Comparison of ENCODE assay signal across 8 mouse cellular contexts in the genomic region with DNA sequence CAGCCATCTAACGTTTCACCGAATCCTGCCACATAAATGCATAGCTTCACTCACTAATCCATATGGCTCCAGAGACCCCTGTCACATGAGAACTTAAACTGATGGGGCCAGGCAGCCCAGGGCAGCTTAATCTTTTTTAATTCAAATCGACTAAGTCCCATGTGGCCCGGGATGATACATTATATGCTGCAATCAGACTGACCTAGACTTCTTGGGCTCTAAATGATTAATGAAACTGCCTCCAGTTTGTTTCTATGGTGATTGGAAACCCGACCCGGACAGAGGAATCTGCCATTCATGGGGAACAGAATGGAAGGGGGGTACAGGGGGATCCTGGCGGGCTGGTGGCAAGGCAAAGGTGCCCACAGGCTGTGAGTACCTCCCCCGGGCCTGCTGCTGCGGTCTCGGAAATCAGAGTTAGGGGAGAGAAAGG.
DNase-seq lines count a peak whose midpoint lies in the region; ATAC-seq and TF ChIP-seq lines count a peak whose summit lies in the region.

No protein-coding gene starts in this region.

- no peak overlapping the region for H3K27ac ChIP-seq in kidney, postnatal 0 days
- no peak overlapping the region for H3K27ac ChIP-seq in forebrain, embryonic 14.5 days (ENCODE audit: low read depth, low read length)
- H3K27ac ChIP-seq in limb, embryonic 14.5 days (replicated peaks; ENCODE audit: low read depth, low read length): no peak overlapping the region

- H3K27me3 ChIP-seq in kidney, postnatal 0 days (ENCODE audit: insufficient read depth, low read length): peaks cover 5% of the 10 kb centered on the region; the same call in 1 of the 2 replicates
- no peaks in the 10 kb centered on the region for H3K27me3 ChIP-seq in forebrain, embryonic 14.5 days (replicated peaks; ENCODE audit: control insufficient read depth, insufficient read depth, low read length)
- H3K27me3 ChIP-seq in limb, embryonic 14.5 days (ENCODE audit: control insufficient read depth, insufficient read depth, low read length): no peaks in the 10 kb centered on the region; the same call in 1 of the 2 replicates

- no peak for TF ChIP-seq POLR2A in limb, embryonic 14.5 days (IDR thresholded peaks at IDR 0.05; ENCODE audit: borderline replicate concordance, extremely low read depth, insufficient read depth, insufficient read length)

- no peak for TF ChIP-seq CTCF in kidney, postnatal 0 days (IDR thresholded peaks at IDR 0.05; ENCODE audit: low read depth)

- no peak overlapping the region for H3K4me3 ChIP-seq in kidney, postnatal 0 days (replicated peaks; ENCODE audit: low read depth, low read length)
- no peak overlapping the region for H3K4me3 ChIP-seq in forebrain, embryonic 14.5 days (ENCODE audit: low read depth, low read length)
- H3K4me3 ChIP-seq in limb, embryonic 14.5 days (replicated peaks; ENCODE audit: low read length): no peak overlapping the region

- ATAC-seq in kidney, postnatal 0 days (replicated peaks; ENCODE audit: low FRiP score, low read depth): peak; percentile 85
- ATAC-seq in forebrain, embryonic 14.5 days: peak; percentile 20; the same call in 1 of the 2 replicates
- ATAC-seq in limb, embryonic 14.5 days (ENCODE audit: low FRiP score, low read depth): peak; percentile 78

- H3K36me3 ChIP-seq in kidney, postnatal 0 days (ENCODE audit: insufficient read depth, low read length): no peaks in the 10 kb centered on the region
- H3K36me3 ChIP-seq in forebrain, embryonic 14.5 days (ENCODE audit: control insufficient read depth, insufficient read depth, low read length): no peaks in the 10 kb centered on the region
- no peaks in the 10 kb centered on the region for H3K36me3 ChIP-seq in limb, embryonic 14.5 days (ENCODE audit: control insufficient read depth, insufficient read depth, low read length)

- peak overlapping the region; percentile 37 for H3K4me2 ChIP-seq in kidney, postnatal 0 days (ENCODE audit: low read length)
- no peak overlapping the region; the same call in 1 of the 2 replicates for H3K4me2 ChIP-seq in forebrain, embryonic 14.5 days (ENCODE audit: low read length)
- no peak overlapping the region; the same call in 1 of the 2 replicates for H3K4me2 ChIP-seq in limb, embryonic 14.5 days (replicated peaks; ENCODE audit: low read depth, low read length, severe bottlenecking)

- peak; percentile 92 for DNase-seq in kidney, postnatal 0 days (ENCODE audit: low spot score)
- DNase-seq in kidney, adult 9 months: no peak
- DNase-seq in forebrain, embryonic 14.5 days (ENCODE audit: low spot score): peak; percentile 41
- DNase-seq in limb, embryonic 14.5 days (ENCODE audit: low spot score): peak; percentile 29
- peak; percentile 72 for DNase-seq in retina, embryonic 14.5 days (ENCODE audit: low spot score)
- no peak for DNase-seq in gastrocnemius, adult 18-20 months (ENCODE audit: low spot score)
- DNase-seq in urinary bladder, adult 2 months (ENCODE audit: low spot score): no peak
- DNase-seq in testis, postnatal 10 days (ENCODE audit: low spot score): no peak

- no peak overlapping the region for H3K9ac ChIP-seq in kidney, postnatal 0 days (ENCODE audit: low read depth, low read length)
- H3K9ac ChIP-seq in forebrain, embryonic 14.5 days (ENCODE audit: low read length): no peak overlapping the region
- H3K9ac ChIP-seq in limb, embryonic 14.5 days (ENCODE audit: low read depth, low read length, severe bottlenecking): no peak overlapping the region

- WGBS in kidney, postnatal 0 days: 3% methylated on average over 10 of the region's 10 CpGs
- WGBS in forebrain, embryonic 14.5 days: 6% methylated on average over 10 of the region's 10 CpGs
- 11% methylated on average over 10 of the region's 10 CpGs for WGBS in limb, embryonic 14.5 days

- no peaks in the 10 kb centered on the region for H3K9me3 ChIP-seq in kidney, postnatal 0 days (replicated peaks; ENCODE audit: low read length)
- H3K9me3 ChIP-seq in forebrain, embryonic 14.5 days (replicated peaks; ENCODE audit: control insufficient read depth, low read length): no peaks in the 10 kb centered on the region
- no peaks in the 10 kb centered on the region for H3K9me3 ChIP-seq in limb, embryonic 14.5 days (ENCODE audit: control insufficient read depth, low read length)

- H3K4me1 ChIP-seq in kidney, postnatal 0 days (replicated peaks; ENCODE audit: insufficient read depth, low read length): peaks cover 9% of the 10 kb centered on the region; the same call in 1 of the 2 replicates
- H3K4me1 ChIP-seq in forebrain, embryonic 14.5 days (ENCODE audit: control insufficient read depth, insufficient read depth, low read length): peaks cover 4% of the 10 kb centered on the region; the same call in 1 of the 2 replicates
- H3K4me1 ChIP-seq in limb, embryonic 14.5 days (ENCODE audit: control insufficient read depth, insufficient read depth, low read length): peaks cover 9% of the 10 kb centered on the region

Comparison
In these comparisons a context has a peak if more than half of its experiments do, and no peak if none do; other contexts are left out.
1. DNase-seq: peak in kidney, postnatal 0 days (single experiment), forebrain, embryonic 14.5 days (single experiment), limb, embryonic 14.5 days (single experiment) and retina, embryonic 14.5 days (single experiment); none in kidney, adult 9 months (single experiment), gastrocnemius, adult 18-20 months (single experiment), urinary bladder, adult 2 months (single experiment) and testis, postnatal 10 days (single experiment).
2. ATAC-seq: peak in every context shown above with its lines; median percentile 85 in kidney, postnatal 0 days; 78 in limb, embryonic 14.5 days; 20 in forebrain, embryonic 14.5 days.